Mouse (Mus musculus) bone marrow, adult 2 months (tissue): ENCODE measurements around the gene Gm20662. TPM values are rescaled to one million over a fixed set of nuclear protein-coding genes. Genes with fewer than 3 reads are reported as not detected.

Experiments
- H3K27ac ChIP-seq: fragments of 200-500 bp; 2 replicates; pipeline ENCODE4 v1.5.1; 2012; ENCODE audit warnings: low read depth, mild to moderate bottlenecking, control low read depth, inconsistent platforms, low read length; ENCODE audit not compliant: control insufficient read depth, poor library complexity, insufficient read depth
- H3K4me1 ChIP-seq: fragments of 200-500 bp; 2 replicates; pipeline ENCODE4 v1.6.1; 2011; ENCODE audit warnings: low read length; ENCODE audit not compliant: control insufficient read depth, insufficient read depth
- H3K4me3 ChIP-seq: fragments of 200-500 bp; replicated peaks from 2 replicates; pipeline ENCODE3; 2011; ENCODE audit warnings: mild to moderate bottlenecking, low read depth, low read length, control low read depth; ENCODE audit not compliant: control insufficient read depth
- CTCF ChIP-seq: fragments of 200-500 bp; IDR thresholded peaks from 2 replicates; pipeline ENCODE4 v1.5.1; 2011; ENCODE audit warnings: low read length, control low read depth; ENCODE audit not compliant: control insufficient read depth, insufficient read depth
- POLR2A ChIP-seq: fragments of 200-500 bp; IDR thresholded peaks from 2 replicates; pipeline ENCODE4 v1.6.1; 2011; ENCODE audit warnings: low read depth, mild to moderate bottlenecking, control low read depth, low read length, borderline replicate concordance; ENCODE audit not compliant: control insufficient read depth
- WGBS: fragments of 180-500 bp; shearing (Covaris S2); methylation state at CpG from one replicate; pipeline ENCODE4 v1.1.7; 2018; 5-methylcytosine and 5-hydroxymethylcytosine counted together
- polyA plus RNA-seq: library from polyadenylated mRNA; stranded (reverse); fragments of >200 nt; gene quantifications from 2 replicates; pipeline ENCODE4 v1.2.4, GENCODE M21; 2011; ENCODE audit warnings: low replicate concordance; ENCODE audit not compliant: missing spikeins, insufficient read depth, insufficient read length

Gm20662 gene
- polyA plus RNA-seq, 1 experiment: not detected

DNA sequence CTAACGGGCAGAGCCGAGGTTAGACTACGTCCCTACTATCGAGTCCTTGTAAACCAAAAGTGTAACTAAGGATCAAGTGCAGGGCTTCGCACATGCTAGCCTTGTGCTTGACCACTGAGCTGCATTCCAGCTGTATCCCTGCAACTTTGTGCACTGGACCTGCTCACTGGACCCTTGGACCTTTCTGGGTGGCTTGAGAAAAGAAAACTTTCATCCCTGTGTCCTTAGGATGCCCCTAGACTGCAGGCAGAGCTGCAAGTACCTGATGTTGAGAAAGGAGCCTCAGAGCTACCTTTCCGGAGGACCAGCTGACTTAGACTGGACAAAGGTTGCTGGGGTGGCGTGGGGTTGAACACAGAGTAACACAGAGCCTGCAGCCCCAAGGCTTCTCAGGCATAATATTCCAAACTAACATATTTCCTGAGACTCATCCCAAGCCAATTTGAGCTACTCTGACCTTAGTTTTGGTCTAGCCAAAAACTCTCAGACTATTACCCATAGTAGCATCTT, 94.5 kb downstream of the Gm20662 start:
- WGBS: 94% methylated on average over 7 of the region's 7 CpGs

DNA sequence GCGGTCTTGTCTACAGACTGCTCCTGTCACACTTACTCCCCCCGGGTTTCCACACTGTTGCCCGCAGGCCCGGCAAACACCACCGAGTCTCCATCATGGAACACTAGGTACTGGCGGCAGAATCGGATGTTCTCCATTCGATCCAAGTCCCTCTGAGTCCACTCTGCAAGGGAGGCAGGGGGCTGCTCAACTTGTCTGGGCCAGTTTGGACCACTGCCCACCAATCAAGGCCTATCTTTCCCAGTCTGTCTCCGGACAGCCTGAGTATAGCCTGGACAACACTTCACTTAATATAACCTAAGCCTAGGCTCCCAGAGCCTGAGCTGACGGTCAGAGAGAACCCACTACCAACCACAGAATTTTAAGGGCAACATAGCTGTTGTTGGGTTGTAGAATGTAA, 97.4 kb downstream of the Gm20662 start:
- 67% methylated on average over 10 of the region's 10 CpGs for WGBS
- Histone ChIP-seq H3K4me1 (no peaks in the 10 kb centered on the region; the same call in 1 of the 2 replicates), H3K27ac (peak overlapping the region; percentile 88), H3K4me3 (peak overlapping the region; percentile 97)
- TF ChIP-seq POLR2A (no peak), CTCF (no peak)

More for the DNA sequence above, 94.5 kb downstream of the Gm20662 start:
- Histone ChIP-seq H3K4me3 (no peak overlapping the region), H3K27ac (no peak overlapping the region), H3K4me1 (no peaks in the 10 kb centered on the region; the same call in 1 of the 2 replicates)
- TF ChIP-seq POLR2A (no peak), CTCF (no peak)

DNA sequence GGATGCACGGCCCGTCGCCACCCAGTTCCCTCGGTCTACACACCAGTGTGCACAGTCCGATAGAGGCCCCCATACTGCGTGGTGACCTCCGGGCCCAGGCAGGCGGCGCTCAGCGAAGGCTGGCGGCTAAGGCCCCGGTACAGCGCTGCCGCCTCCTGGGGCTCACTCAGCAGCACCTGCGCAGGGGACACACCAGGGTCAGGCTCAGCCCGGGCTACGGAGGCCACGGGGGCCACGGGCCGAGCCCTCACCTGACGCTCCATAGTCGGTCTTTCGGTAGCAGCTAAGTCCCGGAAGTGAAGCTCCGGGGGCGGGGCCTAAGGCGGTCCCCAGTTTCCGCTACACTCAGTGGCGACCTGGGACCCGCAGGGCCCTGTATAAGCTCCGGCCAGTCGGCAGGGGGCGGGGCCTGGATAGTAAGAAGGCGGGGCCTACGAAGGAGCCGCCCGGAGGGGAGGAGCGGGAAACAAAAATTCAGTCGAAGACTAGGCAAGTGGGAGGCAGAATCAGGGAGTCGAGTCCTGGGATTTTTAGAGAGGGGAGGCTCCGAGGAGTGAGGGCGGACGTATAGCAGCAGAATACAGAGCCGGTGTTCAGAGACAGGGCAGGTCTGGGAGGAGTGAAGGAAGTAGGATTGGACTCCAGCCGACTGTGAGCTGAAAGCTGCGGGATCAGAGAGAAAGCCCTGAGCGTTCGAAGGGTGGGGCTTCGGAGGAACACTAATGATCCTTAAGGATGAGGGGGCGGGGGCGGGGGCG, 98.2 kb downstream of the Gm20662 start, which contains the start of gene Apeh:
TSS of gene Apeh (minus strand) at position 423 of the 758 bp plus-strand sequence.
- WGBS: under 1% methylated on average over 52 of the region's 52 CpGs
- Histone ChIP-seq H3K4me3 (peak within 1 kb of the TSS; percentile 97), H3K4me1 (no peaks in the 10 kb centered on the region; the same call in 1 of the 2 replicates), H3K27ac (peak within 1 kb of the TSS; percentile 88)
- TF ChIP-seq POLR2A: peak; percentile 68
- no peak for TF ChIP-seq CTCF

Other genes with a start within 250 kb of the Gm20662 start
- 97.6 and 118 TPM in 2 replicates for gene Rbm5, start 225.4 kb upstream of the Gm20662 start, polyA plus RNA-seq
- 78.4 and 110 TPM in 2 replicates for gene Rbm6, start 123.1 kb upstream of the Gm20662 start, polyA plus RNA-seq
- 6.3 and 12.9 TPM in 2 replicates for gene Mon1a, start 108.2 kb upstream of the Gm20662 start, polyA plus RNA-seq
- gene Mst1r, start 89.5 kb upstream of the Gm20662 start, polyA plus RNA-seq: 0.20 and 0.75 TPM in 2 replicates
- gene Actl11, start 67.9 kb upstream of the Gm20662 start, polyA plus RNA-seq: not detected in 2 replicates
- 0.87 TPM in 1 of 2 replicates, not detected in the other for gene Camkv, start 60.7 kb upstream of the Gm20662 start, polyA plus RNA-seq
- 27.0 and 30.0 TPM in 2 replicates for gene Traip, start 46.2 kb upstream of the Gm20662 start, polyA plus RNA-seq
- 138 and 310 TPM in 2 replicates for gene Uba7, start 20.8 kb upstream of the Gm20662 start, polyA plus RNA-seq
- gene Gm20661, start 13.3 kb upstream of the Gm20662 start, polyA plus RNA-seq: 4.7 TPM in 1 of 2 replicates, not detected in the other
- 27.9 and 32.3 TPM in 2 replicates for gene Inka1, start 10.5 kb upstream of the Gm20662 start, polyA plus RNA-seq
- gene Cdhr4, start 3.9 kb upstream of the Gm20662 start, polyA plus RNA-seq: 10.6 and 23.4 TPM in 2 replicates
- 54.3 and 99.5 TPM in 2 replicates for gene Ip6k1, start 6.2 kb downstream of the Gm20662 start, polyA plus RNA-seq
- gene Gmppb, start 52.9 kb downstream of the Gm20662 start, polyA plus RNA-seq: 9.9 and 17.9 TPM in 2 replicates
- 1.0 and 1.6 TPM in 2 replicates for gene Amigo3, start 56.8 kb downstream of the Gm20662 start, polyA plus RNA-seq
- 2.0 and 10.1 TPM in 2 replicates for gene Mst1, start 84.1 kb downstream of the Gm20662 start, polyA plus RNA-seq
- gene Rnf123, start 87.0 kb downstream of the Gm20662 start, polyA plus RNA-seq: 296 and 393 TPM in 2 replicates
- 159 and 206 TPM in 2 replicates for gene Apeh, start 98.3 kb downstream of the Gm20662 start, polyA plus RNA-seq
- 1.1 and 1.9 TPM in 2 replicates for gene Bsn, start 194.0 kb downstream of the Gm20662 start, polyA plus RNA-seq